Mouse (Mus musculus): ENCODE results near the gene Trarg1. TPM values are rescaled to one million over a fixed set of nuclear protein-coding genes. Genes with fewer than 3 reads are reported as not detected.

Gene Trarg1
- total RNA-seq (2023): not detected

DNA sequence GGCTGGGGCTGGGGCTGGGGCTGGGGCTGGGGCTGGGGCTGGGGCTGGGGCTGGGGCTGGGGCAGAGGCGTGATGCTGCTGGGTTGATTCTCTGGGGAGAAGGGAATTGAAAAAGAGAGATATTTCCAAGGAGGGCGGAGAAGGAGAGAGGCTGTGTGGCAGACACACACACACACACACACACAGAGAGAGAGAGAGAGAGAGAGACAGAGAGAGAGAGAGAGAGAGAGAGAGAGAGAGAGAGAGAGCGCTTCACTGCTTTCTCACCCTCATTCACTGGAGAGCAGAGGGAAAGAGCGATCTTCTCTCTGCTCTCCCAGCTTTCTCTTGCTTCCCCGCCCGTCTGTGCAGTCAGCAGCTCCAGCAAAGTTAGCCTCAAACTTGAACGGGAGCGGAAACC, at the start of gene Trarg1:
Gene Trarg1, plus strand, starts transcription at position 301 of the 400 bp plus-strand sequence.

GRCm38 (mm10) chr11:76671871-76672475, 7.6 kb upstream of the Trarg1 start, which contains the start of gene Bhlha9:
Gene Bhlha9, plus strand, starts transcription at chr11:76672470.

Other genes starting within 250 kb of the Trarg1 start
- gene Abr, start 57.5 kb upstream of the Trarg1 start, total RNA-seq (2023): 100 to 1,000 TPM; 213 to 221 TPM
- not detected for gene Bhlha9, start 7.3 kb upstream of the Trarg1 start, total RNA-seq (2023)
- 10 to 100 TPM; 36.8 to 47.1 TPM for gene Gosr1, start 83.8 kb downstream of the Trarg1 start, total RNA-seq (2023)
- 10 to 100 TPM; 41.0 to 43.0 TPM for gene Cpd, start 167.2 kb downstream of the Trarg1 start, total RNA-seq (2023)
- not detected for gene Tmigd1, start 222.4 kb downstream of the Trarg1 start, total RNA-seq (2023)
- gene Blmh, start 245.0 kb downstream of the Trarg1 start, total RNA-seq (2023): 10 to 100 TPM; 34.4 to 39.0 TPM